Mouse (Mus musculus) olfactory bulb, adult 2 months (tissue): Measurements from ENCODE around the gene Tfeb.

Source experiments
- CTCF ChIP-seq: fragments of 200-500 bp; IDR thresholded peaks from 2 replicates; pipeline ENCODE4 v1.5.1; 2012; ENCODE audit warnings: low read depth, mild to moderate bottlenecking, low read length, moderate library complexity; ENCODE audit not compliant: insufficient read depth
- POLR2A ChIP-seq: fragments of 200-500 bp; IDR thresholded peaks from 2 replicates; pipeline ENCODE4 v1.6.1; 2012; ENCODE audit warnings: mild to moderate bottlenecking, low read depth, low read length, moderate library complexity; ENCODE audit not compliant: insufficient read depth

- no peak for TF ChIP-seq CTCF
- no peak for TF ChIP-seq POLR2A
Observed at GRCm38 (mm10) chr17:47742991-47743734, 6.3 kb downstream of the Tfeb start.
